Mouse (Mus musculus): ENCODE measurements at regions not wholly inside any gene's neighbourhood (a gene's known extent, or its start where the extent isn't known, plus 50 kb on each side); places are given as distances from the start of the nearest gene placed in this dataset.

GRCm38 (mm10) chr9:83727462-83728189, 78.5 kb downstream of the Elovl4 start:
- TF ChIP-seq CTCF (conservative IDR thresholded peaks at IDR 0.05; ENCODE audit: low read length) (peak; percentile 80), POU5F1 (IDR thresholded peaks at IDR 0.05; ENCODE audit: borderline replicate concordance, low read length) (no peak)

Data from E14TG2a.4 (cell line).